Mouse (Mus musculus) adrenal gland, adult 8-10 months (tissue): ENCODE results near the gene Ccl22. TPM values are rescaled to one million over a fixed set of nuclear protein-coding genes. Genes with fewer than 3 reads are reported as not detected.

Experiments used
- DNase-seq: peaks from one replicate; pipeline ENCODE4 v3.0.0; 2022
- total RNA-seq, 4 experiments: library from RNA; stranded (reverse); gene quantifications; 2 replicates each; pipeline ENCODE4 v1.2.4; 2022

The Ccl22 gene
- total RNA-seq, 4 experiments from 2014 or later, result 0.59 TPM; not detected in 3

DNA sequence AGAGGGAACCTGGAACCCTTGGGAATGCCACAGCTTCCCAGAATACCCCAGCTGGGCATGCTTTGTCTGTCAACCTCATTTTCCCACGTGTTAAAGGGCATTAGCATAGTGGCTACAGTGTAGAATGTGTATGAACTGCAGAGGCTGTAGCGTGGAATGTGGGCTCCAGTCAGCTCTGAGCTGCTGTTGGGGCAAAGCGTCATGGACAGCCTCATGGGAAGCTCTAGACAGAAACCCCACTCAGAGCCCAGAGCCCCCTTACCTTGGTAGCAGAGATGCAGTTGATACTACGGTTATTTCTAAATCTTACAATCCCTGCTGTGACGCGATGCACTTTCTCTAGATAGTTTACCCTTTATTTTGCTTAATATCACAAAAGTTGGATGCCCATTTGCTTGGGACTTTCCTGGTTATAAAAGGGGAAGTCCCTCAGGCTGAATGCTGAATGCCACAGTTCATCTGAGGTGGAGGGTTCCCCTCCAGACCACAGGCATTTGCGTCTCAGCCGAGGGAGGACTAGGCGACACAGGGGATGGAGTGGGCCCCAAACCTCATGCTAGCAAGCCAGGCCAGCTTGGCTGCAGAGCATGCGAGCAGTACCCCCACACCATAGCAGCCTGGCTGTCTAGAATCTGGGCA is 33.6 kb downstream of the Ccl22 start:
- no peak for DNase-seq

- DNase-seq, result no peak
Observed at GRCm38 (mm10) chr8:94779534-94780294, 34.3 kb downstream of the Ccl22 start.

DNA sequence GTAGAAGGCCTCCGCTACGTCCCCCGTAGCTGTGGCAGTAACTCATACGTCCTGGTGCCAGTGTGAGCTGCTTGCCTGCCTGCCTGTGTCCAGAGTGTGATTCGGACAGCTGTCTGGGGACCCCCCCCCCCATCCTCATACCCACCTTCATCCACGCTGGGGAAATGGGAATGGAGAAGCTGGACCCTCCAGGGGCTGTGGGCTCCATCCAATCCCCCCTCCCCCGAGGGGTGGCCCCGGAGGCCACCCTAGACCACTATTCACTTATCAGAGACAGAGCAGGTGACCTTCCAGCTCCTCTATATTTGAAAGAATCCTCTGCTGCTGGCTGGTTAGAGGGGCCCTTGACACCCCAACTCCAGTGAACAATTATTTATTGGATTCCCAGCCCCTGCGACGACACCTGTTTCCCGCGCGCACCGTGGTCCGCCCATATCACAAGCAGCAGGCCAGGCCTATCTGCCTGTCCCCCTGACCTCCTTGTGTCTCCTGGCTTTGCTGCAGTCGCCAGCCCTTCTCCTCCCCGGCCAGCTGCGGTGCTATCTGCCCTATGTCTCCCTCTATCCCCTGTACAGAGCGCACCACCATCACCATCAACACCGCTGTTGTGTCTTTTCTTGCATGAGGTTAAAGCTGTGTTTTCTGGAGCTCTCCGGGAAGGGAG is 35.2 kb downstream of the Ccl22 start:
- no peak for DNase-seq

GRCm38 (mm10) chr8:94781155-94781837 is 35.9 kb downstream of the Ccl22 start:
- no peak for DNase-seq

- no peak for DNase-seq
Observed at GRCm38 (mm10) chr8:94781838-94782235, 36.4 kb downstream of the Ccl22 start.

- no peak for DNase-seq
Observed at GRCm38 (mm10) chr8:94783890-94784289, 38.5 kb downstream of the Ccl22 start.

GRCm38 (mm10) chr8:94785247-94785985 is 40.0 kb downstream of the Ccl22 start:
- peak; percentile 52 for DNase-seq

- no peak for DNase-seq
Observed at GRCm38 (mm10) chr8:94785995-94786595, 40.7 kb downstream of the Ccl22 start.

GRCm38 (mm10) chr8:94787524-94788501 is 42.4 kb downstream of the Ccl22 start:
- DNase-seq, result peak; percentile 60

DNA sequence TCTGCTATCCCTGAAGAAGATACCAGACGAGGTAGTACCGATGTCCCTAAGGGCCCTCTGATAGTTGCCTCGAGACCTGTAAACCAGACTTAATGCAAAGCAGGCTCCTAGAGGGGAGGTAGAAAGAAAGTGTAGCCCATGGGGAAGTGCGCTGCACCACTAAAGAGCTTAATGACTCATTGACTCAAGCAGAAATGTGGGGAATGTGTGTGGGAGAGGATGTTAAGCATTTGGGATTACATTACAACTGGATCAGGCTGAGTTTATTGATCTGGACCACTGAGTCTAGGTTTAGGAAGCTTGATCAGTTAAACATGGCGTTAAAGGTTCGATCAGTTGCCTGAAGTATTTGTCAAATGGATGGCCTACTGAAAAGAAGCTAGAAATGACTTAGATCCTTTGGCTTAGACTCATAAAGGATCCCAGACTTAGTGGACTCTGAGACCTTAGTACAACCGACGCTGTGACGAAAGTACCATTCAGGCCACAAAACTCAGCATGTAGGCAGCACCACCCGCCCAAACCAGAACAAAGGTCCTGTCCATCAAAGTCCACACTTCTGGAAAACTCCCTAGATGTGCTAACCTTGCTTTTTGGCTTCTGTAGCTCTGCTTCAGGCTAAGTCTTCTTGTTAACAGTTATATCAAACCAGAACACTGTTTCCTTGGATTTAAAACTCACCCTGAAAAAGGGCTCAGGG is 44.0 kb downstream of the Ccl22 start:
- DNase-seq, result no peak

DNA sequence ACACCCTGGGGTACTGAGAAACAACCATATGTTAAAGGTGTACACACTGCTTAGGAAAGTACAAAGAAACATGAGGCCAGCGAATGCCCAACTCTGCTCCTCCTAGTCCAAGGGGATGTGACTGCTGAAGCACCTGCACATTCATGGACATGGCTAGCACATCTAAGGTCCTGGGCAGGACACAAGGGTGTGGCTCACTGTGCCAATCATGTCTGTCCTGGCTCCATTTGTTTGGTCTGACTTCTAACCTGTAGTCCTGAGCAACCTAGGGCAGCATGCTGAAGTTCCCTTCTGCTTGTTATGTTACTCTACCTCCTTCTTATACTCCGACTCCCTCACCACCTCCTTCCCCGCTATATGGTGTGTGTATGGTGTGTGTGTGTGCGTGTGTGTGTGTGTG is 49.0 kb downstream of the Ccl22 start:
- no peak for DNase-seq

GRCm38 (mm10) chr8:94794782-94795181 is 49.4 kb downstream of the Ccl22 start:
- DNase-seq, result no peak

DNA sequence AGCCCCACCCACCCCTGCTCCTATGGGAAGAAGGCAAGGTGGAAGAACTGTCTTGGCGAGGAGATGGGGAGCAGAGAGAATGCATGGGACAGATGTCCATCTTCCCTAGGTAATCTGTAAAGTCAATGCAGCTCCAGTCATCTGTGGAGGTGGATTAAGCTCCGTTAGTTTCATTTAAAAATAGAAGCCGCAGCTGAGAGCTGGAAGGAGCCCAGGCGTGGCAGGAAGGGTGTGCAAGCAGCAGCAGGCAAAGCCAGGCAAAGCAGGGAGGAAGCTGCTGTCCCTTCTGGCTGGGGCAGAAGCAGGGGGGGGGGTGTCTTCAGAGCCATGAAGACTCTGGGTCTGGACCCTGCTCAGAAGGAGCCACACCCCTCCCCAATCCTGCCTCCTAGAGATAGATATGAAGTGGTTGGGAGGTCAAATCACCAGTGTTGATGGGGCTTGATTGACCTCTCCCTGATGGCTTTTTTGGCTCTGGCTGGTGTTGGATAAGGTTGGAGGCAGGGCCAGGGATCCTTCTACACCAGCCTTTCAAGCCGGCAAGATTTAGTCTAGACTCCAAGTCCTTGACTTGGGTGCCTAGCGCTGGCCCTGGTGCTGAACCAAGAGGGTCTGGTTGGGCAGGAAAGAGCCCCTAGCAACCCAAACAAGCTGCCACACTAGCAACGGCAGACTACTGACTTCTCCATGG is 55.0 kb downstream of the Ccl22 start:
- no peak for DNase-seq

Other genes starting within 250 kb of the Ccl22 start
- gene Cpne2, start 212.6 kb upstream of the Ccl22 start, total RNA-seq, result 10 to 100 TPM; 15.9 to 29.0 (median 22.4) TPM
- 10 to 100 TPM; 20.4 to 30.0 (median 22.5) TPM for gene Rspry1, start 143.7 kb upstream of the Ccl22 start, total RNA-seq
- gene Fam192a, start 143.6 kb upstream of the Ccl22 start, total RNA-seq, result 10 to 100 TPM; 35.4 to 45.5 (median 42.4) TPM
- 100 to 1,000 TPM in 1 of 4 experiments, 10 to 100 TPM in 3; 72.0 to 104 (median 88.3) TPM for gene Arl2bp, start 79.0 kb upstream of the Ccl22 start, total RNA-seq
- 1 to 10 TPM; 1.1 to 2.2 (median 1.7) TPM for gene Pllp, start 49.3 kb upstream of the Ccl22 start, total RNA-seq
- 10 to 100 TPM; 27.2 to 62.7 (median 45.0) TPM for gene Cx3cl1, start 26.4 kb downstream of the Ccl22 start, total RNA-seq
- gene Ccl17, start 64.9 kb downstream of the Ccl22 start, total RNA-seq, result 1 to 10 TPM in 3 of 4 experiments, under 1 TPM in 1; 0.55 to 4.4 (median 1.7) TPM
- 100 to 1,000 TPM; 145 to 165 (median 158) TPM for gene Coq9, start 92.7 kb downstream of the Ccl22 start, total RNA-seq
- gene Ciapin1, start 92.8 kb downstream of the Ccl22 start, total RNA-seq, result 10 to 100 TPM; 67.0 to 99.3 (median 78.5) TPM
- 10 to 100 TPM; 55.9 to 91.6 (median 71.1) TPM for gene Polr2c, start 111.9 kb downstream of the Ccl22 start, total RNA-seq
- 10 to 100 TPM in 2 of 4 experiments, 1 to 10 TPM in 2; 6.5 to 13.8 (median 9.8) TPM for gene Dok4, start 130.7 kb downstream of the Ccl22 start, total RNA-seq
- gene Ccdc102a, start 172.5 kb downstream of the Ccl22 start, total RNA-seq, result 10 to 100 TPM in 2 of 4 experiments, 1 to 10 TPM in 2; 6.9 to 11.1 (median 8.6) TPM
- gene Adgrg5, start 178.1 kb downstream of the Ccl22 start, total RNA-seq, result 1 to 10 TPM in 2 of 4 experiments, under 1 TPM in 2; 0.49 to 2.0 (median 0.94) TPM
- gene Adgrg1, start 229.2 kb downstream of the Ccl22 start, total RNA-seq, result 10 to 100 TPM; 14.6 to 60.9 (median 38.3) TPM